Mouse (Mus musculus): ENCODE data around the gene Gm20696. TPM values are rescaled to one million over a fixed set of nuclear protein-coding genes. Genes with fewer than 3 reads are reported as not detected.

Gene Gm20696
- polyA plus RNA-seq, 1 experiment from 2014 or later: 3.2 TPM

- Histone ChIP-seq H3K27me3 (ENCODE audit: low read depth, poor library complexity, severe bottlenecking) (peaks cover 5% of the 10 kb centered on the region), H3K36me3 (no peaks in the 10 kb centered on the region), H3K9me3 (replicated peaks) (no peaks in the 10 kb centered on the region), H3K4me1 (peaks cover 51% of the 10 kb centered on the region), H3K27ac (no peak overlapping the region), H3K4me3 (no peak overlapping the region)
- WGBS: 80% methylated on average over 19 of the region's 19 CpGs
- DNase-seq (ENCODE audit: low spot score): no peak
Observed at GRCm38 (mm10) chr6:99374448-99375271, 291.9 kb downstream of the Gm20696 start.

- Histone ChIP-seq H3K4me3 (no peak overlapping the region), H3K9me3 (replicated peaks) (no peaks in the 10 kb centered on the region)
- WGBS: 90% methylated on average over 5 of the region's 5 CpGs
Observed at GRCm38 (mm10) chr6:99372427-99372826, 294.2 kb downstream of the Gm20696 start.

GRCm38 (mm10) chr6:99372016-99372415 is 294.6 kb downstream of the Gm20696 start:
- no peak for DNase-seq (ENCODE audit: low spot score)
- Histone ChIP-seq H3K9me3 (replicated peaks) (no peaks in the 10 kb centered on the region), H3K27me3 (ENCODE audit: low read depth, poor library complexity, severe bottlenecking) (peaks cover under 1% of the 10 kb centered on the region; the same call in 1 of the 2 replicates), H3K27ac (no peak overlapping the region), H3K4me3 (no peak overlapping the region), H3K4me1 (peaks cover 28% of the 10 kb centered on the region), H3K36me3 (no peaks in the 10 kb centered on the region)
- 85% methylated on average over 6 of the region's 6 CpGs for WGBS

More at GRCm38 (mm10) chr6:99372427-99372826, 294.2 kb downstream of the Gm20696 start:
- peaks cover 4% of the 10 kb centered on the region for H3K27me3 ChIP-seq (ENCODE audit: low read depth, poor library complexity, severe bottlenecking)
- H3K27ac ChIP-seq: no peak overlapping the region
- no peak for DNase-seq (ENCODE audit: low spot score)
- H3K4me1 ChIP-seq: peaks cover 32% of the 10 kb centered on the region
- H3K36me3 ChIP-seq: no peaks in the 10 kb centered on the region

DNA sequence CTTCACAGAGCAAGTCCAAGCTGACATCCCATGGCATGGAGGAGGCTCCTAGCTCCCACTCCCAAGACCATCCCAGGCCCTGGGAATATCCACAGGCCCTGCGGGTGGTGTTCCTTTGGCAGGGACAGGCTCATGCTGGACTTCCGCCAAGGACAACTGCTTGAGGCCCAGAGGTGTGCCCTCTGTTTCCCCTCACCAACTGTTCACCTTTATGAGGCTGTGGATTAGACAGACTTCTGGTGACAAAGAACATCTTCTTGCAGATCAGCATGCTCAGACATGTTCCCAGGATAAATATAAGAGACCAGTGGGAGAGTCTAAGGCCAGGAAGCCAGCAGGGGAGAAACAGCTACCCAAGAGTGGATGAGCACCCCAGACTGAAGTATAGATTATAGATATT is 296.7 kb downstream of the Gm20696 start:
- Histone ChIP-seq H3K27ac (no peak overlapping the region), H3K27me3 (ENCODE audit: low read depth, poor library complexity, severe bottlenecking) (no peaks in the 10 kb centered on the region; the same call in 1 of the 2 replicates), H3K4me1 (peaks cover 7% of the 10 kb centered on the region), H3K36me3 (no peaks in the 10 kb centered on the region), H3K9me3 (replicated peaks) (no peaks in the 10 kb centered on the region), H3K4me3 (no peak overlapping the region)
- WGBS: 90% methylated on average over 2 of the region's 2 CpGs
- no peak for DNase-seq (ENCODE audit: low spot score)

DNA sequence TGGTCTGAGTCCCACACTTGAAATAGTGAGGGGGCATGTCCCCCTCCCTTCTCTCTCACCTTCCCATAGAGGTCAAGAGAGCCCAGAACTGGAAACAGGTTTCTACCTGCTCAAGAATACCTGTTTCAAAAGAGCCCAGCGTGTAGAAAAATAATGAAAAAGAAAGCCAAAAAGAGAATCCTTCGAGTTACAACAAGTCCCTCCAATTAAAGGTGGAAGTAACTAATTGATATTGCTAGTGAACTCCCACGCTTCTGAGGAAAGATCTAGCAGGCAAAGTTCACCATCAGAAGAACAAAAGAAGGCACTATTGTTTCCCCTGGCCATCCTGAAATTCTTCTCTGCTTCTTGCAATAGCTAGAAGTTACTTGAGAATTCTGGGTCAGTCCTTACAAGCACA is 297.4 kb downstream of the Gm20696 start:
- Histone ChIP-seq H3K4me1 (no peaks in the 10 kb centered on the region), H3K9me3 (replicated peaks) (no peaks in the 10 kb centered on the region), H3K36me3 (no peaks in the 10 kb centered on the region), H3K27me3 (ENCODE audit: low read depth, poor library complexity, severe bottlenecking) (no peaks in the 10 kb centered on the region; the same call in 1 of the 2 replicates), H3K27ac (no peak overlapping the region), H3K4me3 (no peak overlapping the region)
- 85% methylated on average over 3 of the region's 3 CpGs for WGBS
- no peak for DNase-seq (ENCODE audit: low spot score)

GRCm38 (mm10) chr6:99368118-99368753 is 298.4 kb downstream of the Gm20696 start:
- WGBS: 85% methylated on average over 4 of the region's 4 CpGs

GRCm38 (mm10) chr6:99364545-99364944 is 302.1 kb downstream of the Gm20696 start:
- Histone ChIP-seq H3K27me3 (ENCODE audit: low read depth, poor library complexity, severe bottlenecking) (no peaks in the 10 kb centered on the region), H3K4me1 (0 out of 2 replicates have a peak, but pooled peaks cover 5% of the 10 kb centered on the region), H3K4me3 (no peak overlapping the region), H3K27ac (no peak overlapping the region), H3K9me3 (replicated peaks) (no peaks in the 10 kb centered on the region), H3K36me3 (no peaks in the 10 kb centered on the region)
- 60% methylated on average over 6 of the region's 6 CpGs for WGBS
- no peak for DNase-seq (ENCODE audit: low spot score)

More at GRCm38 (mm10) chr6:99368118-99368753, 298.4 kb downstream of the Gm20696 start:
- H3K9me3 ChIP-seq (replicated peaks): no peaks in the 10 kb centered on the region
- no peaks in the 10 kb centered on the region for H3K4me1 ChIP-seq
- H3K27me3 ChIP-seq (ENCODE audit: low read depth, poor library complexity, severe bottlenecking): no peaks in the 10 kb centered on the region
- no peaks in the 10 kb centered on the region for H3K36me3 ChIP-seq
- DNase-seq (ENCODE audit: low spot score): no peak
- H3K4me3 ChIP-seq: no peak overlapping the region
- no peak overlapping the region for H3K27ac ChIP-seq

- peaks cover 5% of the 10 kb centered on the region; the same call in 1 of the 2 replicates for H3K4me1 ChIP-seq
- no peaks in the 10 kb centered on the region for H3K36me3 ChIP-seq
- peaks cover 4% of the 10 kb centered on the region; the same call in 1 of the 2 replicates for H3K27me3 ChIP-seq (ENCODE audit: low read depth, poor library complexity, severe bottlenecking)
- H3K9me3 ChIP-seq (replicated peaks): no peaks in the 10 kb centered on the region
- DNase-seq (ENCODE audit: low spot score): no peak
- no peak overlapping the region for H3K27ac ChIP-seq
- 94% methylated on average over 4 of the region's 4 CpGs for WGBS
- H3K4me3 ChIP-seq: no peak overlapping the region
Observed at GRCm38 (mm10) chr6:99360581-99360980, 306.0 kb downstream of the Gm20696 start.

- no peaks in the 10 kb centered on the region for H3K36me3 ChIP-seq
- no peak overlapping the region for H3K27ac ChIP-seq
- 90% methylated on average over 6 of the region's 6 CpGs for WGBS
- H3K4me1 ChIP-seq: peaks cover 9% of the 10 kb centered on the region
- H3K9me3 ChIP-seq (replicated peaks): no peaks in the 10 kb centered on the region
- no peak for DNase-seq (ENCODE audit: low spot score)
- peaks cover 4% of the 10 kb centered on the region; the same call in 1 of the 2 replicates for H3K27me3 ChIP-seq (ENCODE audit: low read depth, poor library complexity, severe bottlenecking)
- H3K4me3 ChIP-seq: no peak overlapping the region
Observed at GRCm38 (mm10) chr6:99359765-99360499, 306.7 kb downstream of the Gm20696 start.

- 83% methylated on average over 9 of the region's 9 CpGs for WGBS
- H3K27ac ChIP-seq: no peak overlapping the region
- H3K9me3 ChIP-seq (replicated peaks): no peaks in the 10 kb centered on the region
- peaks cover 7% of the 10 kb centered on the region; the same call in 1 of the 2 replicates for H3K27me3 ChIP-seq (ENCODE audit: low read depth, poor library complexity, severe bottlenecking)
- H3K4me1 ChIP-seq: peaks cover 16% of the 10 kb centered on the region
- no peak for DNase-seq (ENCODE audit: low spot score)
- no peak overlapping the region for H3K4me3 ChIP-seq
- H3K36me3 ChIP-seq: no peaks in the 10 kb centered on the region
Observed at GRCm38 (mm10) chr6:99359036-99359698, 307.4 kb downstream of the Gm20696 start.

DNA sequence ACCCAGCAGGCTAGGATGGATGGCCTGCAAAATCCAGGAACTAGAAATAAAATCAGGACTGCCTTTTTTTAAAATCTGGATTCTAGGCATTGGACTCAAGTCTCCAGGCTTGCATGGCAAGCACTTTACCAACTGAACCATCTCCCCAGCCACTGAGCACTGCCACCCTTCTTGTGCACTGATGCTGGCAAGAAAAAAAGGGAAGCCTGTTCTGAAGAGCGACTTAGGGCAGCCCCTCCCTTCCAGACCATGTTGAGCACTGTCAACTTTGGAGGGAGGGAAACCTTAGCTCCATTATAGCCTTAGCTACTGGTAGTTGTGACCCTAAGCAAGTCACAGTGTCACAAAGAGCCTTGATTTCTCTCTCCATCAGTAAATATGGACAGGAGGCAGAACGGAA is 308.7 kb downstream of the Gm20696 start:
- Histone ChIP-seq H3K36me3 (no peaks in the 10 kb centered on the region), H3K4me1 (peaks cover 17% of the 10 kb centered on the region), H3K9me3 (replicated peaks) (no peaks in the 10 kb centered on the region), H3K27me3 (ENCODE audit: low read depth, poor library complexity, severe bottlenecking) (peaks cover 20% of the 10 kb centered on the region), H3K4me3 (no peak overlapping the region), H3K27ac (no peak overlapping the region)
- no peak for DNase-seq (ENCODE audit: low spot score)
- WGBS: 79% methylated on average over 2 of the region's 2 CpGs

- Histone ChIP-seq H3K36me3 (no peaks in the 10 kb centered on the region), H3K4me3 (no peak overlapping the region), H3K4me1 (peaks cover 23% of the 10 kb centered on the region), H3K27me3 (ENCODE audit: low read depth, poor library complexity, severe bottlenecking) (peaks cover 29% of the 10 kb centered on the region), H3K9me3 (replicated peaks) (no peaks in the 10 kb centered on the region), H3K27ac (no peak overlapping the region)
- DNase-seq (ENCODE audit: low spot score): no peak
- WGBS: 44% methylated on average over 2 of the region's 2 CpGs
Observed at GRCm38 (mm10) chr6:99354338-99354737, 312.3 kb downstream of the Gm20696 start.

Data from limb, embryonic 10.5 days (tissue).